Mouse (Mus musculus) heart, postnatal 4 days (tissue): Measurements from ENCODE around the gene 1700122O11Rik. TPM values are rescaled to one million over a fixed set of nuclear protein-coding genes. Genes with fewer than 3 reads are reported as not detected.
A peak's percentile ranks its signal among the peaks of the same experiment; 100 is the strongest.

Experiments
- DNase-seq: peaks from one replicate; pipeline ENCODE4 v3.0.0; 2021
- total RNA-seq, 2 experiments: library from RNA; stranded (reverse); gene quantifications; 2 replicates each; pipeline ENCODE4 v1.2.3; 2021

1700122O11Rik gene
- not detected for total RNA-seq

- no peak for DNase-seq
Observed at GRCm38 (mm10) chr17:48038193-48038592, at the start of gene 1700122O11Rik. TSS of gene 1700122O11Rik (minus strand) at chr17:48038293.

- no peak for DNase-seq
Observed at GRCm38 (mm10) chr17:48080626-48081025, 42.5 kb upstream of the 1700122O11Rik start.

- no peak for DNase-seq
Observed at GRCm38 (mm10) chr17:48067729-48068128, 29.6 kb upstream of the 1700122O11Rik start.

- no peak for DNase-seq
Observed at GRCm38 (mm10) chr17:48067083-48067614, 29.1 kb upstream of the 1700122O11Rik start.

DNA sequence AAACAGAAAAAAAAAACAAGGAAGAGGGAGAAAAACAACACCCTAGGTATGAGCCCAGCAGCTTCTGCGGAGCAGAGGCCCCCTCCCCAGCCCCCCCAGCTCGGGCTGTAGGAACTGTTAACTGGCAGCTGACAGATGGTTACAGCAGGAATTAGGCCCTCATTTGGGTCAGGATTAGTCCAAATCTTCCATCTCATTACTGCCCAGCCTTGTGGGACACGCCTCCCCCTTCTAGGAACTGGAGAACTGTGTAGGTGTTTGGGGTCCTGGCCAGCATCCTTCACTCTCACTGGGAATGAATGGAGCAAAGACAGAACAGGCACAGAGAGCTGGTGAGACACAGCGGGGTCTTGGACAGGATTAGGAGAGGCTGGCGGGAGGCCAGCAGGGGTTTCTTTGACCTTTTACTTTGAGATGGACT is 27.0 kb upstream of the 1700122O11Rik start:
- DNase-seq, result no peak

GRCm38 (mm10) chr17:48064196-48064843 is 26.2 kb upstream of the 1700122O11Rik start:
- DNase-seq, result no peak

DNA sequence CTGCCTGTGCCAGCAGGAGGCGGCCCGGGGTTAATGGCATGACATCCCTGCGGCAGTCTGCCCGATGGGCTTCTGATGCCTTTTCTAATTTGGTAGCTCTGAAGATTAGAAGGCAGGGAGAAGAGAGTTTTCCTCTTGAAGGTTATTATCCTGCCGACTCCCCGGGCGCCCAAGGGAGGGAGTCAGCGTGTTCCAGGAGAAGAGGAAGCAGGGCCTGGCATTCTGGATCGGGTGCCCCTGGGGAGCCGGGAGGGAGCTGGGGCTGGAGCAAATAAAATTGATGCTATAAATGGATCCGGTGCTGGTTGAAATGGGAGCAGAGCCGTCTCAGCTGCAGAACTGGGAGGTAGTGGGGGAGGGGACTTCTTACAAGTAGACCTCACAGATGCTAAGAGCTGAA is 19.3 kb upstream of the 1700122O11Rik start:
- peak; percentile 32 for DNase-seq

DNA sequence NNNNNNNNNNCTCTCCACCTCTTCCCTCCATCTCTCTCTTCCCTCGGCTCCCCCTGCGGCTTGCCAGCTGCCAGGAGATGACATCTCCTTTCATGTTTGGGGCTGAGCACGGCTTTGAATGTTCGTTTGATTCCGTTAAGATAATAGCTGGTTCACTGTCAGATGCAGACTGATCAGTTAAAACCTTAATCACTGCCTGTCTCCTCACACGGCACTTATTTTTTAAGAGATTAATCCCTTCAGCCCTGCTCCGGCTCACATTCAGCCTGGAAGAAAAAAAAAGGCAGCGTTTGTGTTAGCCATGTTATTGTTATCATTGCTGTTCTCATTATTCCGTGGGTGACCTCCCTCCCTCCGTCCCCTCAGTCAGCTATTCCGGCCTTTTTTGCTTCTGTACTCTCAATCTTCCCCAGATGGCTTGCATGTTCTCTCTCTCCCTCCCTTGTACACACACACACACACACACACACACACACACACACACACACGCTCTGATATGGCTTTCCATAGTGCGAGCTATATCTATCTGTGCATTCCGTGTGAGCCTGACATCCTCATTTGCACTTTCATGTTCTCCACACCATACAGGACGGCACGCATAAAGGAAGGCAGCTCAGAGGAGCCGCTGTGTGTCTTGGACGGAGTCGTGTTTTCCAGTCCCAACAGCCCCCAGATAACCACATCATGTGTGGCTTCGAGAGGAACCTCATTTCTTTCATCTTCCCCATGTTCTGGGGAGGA is 17.2 kb upstream of the 1700122O11Rik start:
- no peak for DNase-seq

- DNase-seq, result no peak
Observed at GRCm38 (mm10) chr17:48053646-48054045, 15.6 kb upstream of the 1700122O11Rik start.

GRCm38 (mm10) chr17:48052338-48053067 is 14.4 kb upstream of the 1700122O11Rik start:
- DNase-seq, result no peak

GRCm38 (mm10) chr17:48051638-48052337 is 13.7 kb upstream of the 1700122O11Rik start:
- DNase-seq, result no peak

GRCm38 (mm10) chr17:48045631-48046030 is 7.5 kb upstream of the 1700122O11Rik start:
- DNase-seq, result peak; percentile 88

DNA sequence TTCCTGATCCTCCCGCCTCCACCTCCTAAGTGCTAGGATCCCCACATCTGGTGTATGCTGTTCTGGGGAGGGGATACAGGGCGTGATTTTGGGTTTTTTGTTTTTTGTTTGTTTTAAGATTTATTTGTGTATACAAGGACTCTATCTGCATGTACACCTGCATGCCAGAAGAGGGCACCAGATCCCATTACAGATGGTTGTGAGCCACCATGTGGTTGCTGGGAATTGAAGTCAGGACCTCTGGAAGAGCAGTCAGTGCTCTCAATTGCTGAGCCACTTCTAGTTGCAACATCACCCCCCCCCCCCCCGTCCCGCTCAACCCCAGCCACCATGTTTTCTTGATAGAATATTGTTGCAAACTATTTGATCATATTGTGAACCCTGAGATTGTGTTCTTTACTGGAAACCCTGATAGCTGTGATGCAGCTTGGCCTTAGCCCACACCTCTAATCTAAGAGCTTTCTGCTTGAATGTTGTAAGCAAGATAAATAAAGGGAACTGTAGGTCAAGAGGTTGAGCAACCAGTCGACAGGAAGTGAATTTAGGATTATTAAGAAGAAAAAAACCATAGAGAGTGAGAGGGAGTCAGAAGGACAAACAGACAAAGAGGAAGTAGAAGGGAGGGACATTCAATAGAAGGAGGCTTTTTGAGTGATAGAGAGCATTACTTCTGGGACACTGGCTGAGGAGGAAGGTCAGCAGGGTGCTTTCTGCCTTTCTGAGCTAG is 5.2 kb upstream of the 1700122O11Rik start:
- DNase-seq, result no peak

DNA sequence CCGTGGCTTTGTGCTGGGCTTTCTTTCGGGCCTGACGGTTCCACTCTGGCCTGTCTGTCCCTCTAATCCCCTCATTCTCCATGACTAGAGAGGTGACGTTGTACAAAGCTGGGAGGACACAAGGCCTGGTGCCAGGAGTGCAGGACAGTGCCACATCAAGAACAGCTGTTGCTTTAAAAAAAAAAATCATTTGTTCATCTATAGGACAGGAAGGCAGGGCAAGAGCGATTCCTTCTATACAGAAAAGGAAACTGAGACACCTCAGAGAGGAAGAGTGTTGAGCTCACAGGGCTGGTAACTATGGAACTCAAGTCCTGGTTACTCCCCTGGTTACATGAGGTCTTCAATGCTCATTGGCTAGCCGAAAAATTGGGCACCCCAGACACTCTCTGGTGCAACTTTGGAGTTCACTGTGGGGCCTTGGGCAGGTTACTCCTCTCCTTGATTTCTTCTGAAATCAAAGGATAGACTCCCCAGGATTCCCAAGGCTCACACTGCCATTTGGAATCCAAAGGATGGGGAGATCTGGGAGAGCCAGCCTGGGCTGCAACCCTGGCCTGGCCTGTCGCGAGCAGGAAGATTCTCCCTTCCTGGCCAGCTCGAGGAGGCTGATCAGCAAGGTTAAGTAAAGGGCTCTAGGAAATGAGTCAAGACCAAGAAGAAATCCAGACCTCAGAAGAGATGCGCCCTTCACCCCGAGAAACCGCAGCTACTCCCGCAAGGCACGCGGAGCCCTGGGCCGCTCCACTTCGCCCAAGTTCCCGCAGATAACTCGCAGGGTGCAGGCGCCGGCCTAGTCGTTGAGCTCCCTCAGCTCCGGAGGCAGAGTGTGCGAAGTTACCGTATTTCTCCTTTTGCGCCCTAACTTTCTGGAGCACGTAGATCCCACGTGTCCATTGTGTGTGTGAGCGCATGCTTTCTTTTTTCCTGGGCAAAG is 3.5 kb upstream of the 1700122O11Rik start:
- DNase-seq, result peak; percentile 52

DNA sequence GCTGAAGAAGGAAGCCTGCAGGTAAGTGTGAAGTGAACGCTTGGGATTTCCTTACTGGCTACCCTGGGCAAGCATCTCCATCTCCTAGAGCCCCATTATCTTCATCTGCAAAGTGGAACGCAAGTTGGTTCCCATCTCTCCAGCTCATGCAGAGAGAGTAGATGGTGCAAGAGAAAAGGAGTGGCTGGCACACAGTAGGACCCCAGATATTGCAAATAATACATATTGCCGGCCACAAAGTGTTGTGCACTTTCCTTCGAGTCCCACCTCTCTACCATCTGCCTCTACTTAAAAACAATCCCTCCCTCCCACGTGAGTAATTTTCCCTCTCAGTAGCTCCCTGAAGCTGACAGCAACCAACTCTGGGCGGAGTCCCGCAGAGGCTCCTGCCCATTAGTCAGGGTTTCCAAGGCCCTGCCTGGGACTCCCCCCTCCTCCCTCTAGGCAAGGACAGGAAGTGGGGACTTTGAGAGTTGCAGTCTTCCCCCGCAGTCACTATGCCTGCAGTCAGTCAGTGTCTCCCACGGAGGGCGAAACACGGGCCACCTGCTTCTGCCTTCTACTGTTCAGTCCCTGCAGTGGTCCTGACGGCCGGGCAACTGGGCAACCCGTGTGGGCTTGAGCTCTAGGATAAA is 1.3 kb upstream of the 1700122O11Rik start:
- peak; percentile 72 for DNase-seq

DNA sequence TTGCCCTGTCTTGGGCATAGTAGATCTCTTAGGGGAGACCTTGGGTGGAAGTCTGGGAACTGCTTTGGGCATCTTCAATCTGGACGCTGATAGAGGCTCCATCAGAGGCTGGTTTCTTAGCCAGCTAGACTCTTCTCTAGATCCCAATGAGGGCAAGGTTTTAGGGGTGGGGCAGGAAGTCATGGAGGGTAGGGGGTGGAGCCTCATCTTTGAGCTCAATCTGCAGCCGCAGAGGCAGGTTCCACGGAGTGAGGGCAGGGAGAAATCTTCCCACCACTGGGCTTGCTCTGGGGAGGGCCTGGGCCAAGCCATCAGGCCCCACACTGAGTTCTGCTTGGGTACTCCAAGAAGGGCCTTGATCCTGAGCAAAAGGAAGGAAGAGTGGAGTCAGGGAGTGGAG is 1.2 kb downstream of the 1700122O11Rik start:
- no peak for DNase-seq

DNA sequence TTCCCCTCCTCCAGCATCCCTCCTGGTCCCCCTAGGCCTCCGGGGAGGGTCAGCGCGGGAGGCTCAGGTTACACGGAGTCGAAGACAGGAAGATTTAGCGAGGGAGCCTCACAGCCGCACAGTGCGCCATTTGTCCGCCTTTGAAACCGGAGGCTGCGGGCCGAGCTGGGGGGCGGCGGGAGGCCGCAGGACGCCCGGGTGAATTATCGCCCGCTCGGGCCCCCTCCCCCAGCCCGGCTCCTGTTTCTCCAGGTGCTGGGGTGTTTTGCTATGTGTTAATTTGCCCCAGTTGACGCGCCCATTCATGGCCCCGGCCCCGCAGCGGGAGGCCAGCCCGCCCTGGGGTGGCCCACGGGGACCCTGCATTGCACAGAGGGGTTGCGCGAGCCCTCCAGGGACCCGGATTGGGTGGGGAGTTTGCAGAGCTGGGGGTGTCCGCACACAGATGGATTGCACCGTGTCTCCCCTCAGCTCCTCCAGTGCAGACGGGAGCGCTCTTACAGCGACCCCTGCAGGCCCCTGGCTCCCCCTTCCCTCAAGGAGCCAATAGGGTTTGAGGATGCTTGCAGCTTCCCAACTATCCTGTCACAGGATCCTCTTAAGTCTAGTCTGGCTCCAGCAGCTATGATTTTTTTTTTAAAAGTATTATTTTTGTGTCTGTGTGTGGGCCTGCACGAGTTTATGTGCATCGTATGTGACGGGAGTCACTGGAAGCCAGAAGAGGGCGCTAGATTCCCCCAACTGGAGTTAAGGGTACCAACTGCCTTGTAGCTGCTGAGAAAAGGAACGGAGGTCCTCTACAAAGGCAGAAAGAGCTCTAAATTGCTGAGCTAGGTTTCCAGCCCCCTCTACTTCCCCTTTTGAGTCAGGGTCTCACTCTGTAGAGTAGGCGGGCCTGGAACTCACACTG is 6.3 kb downstream of the 1700122O11Rik start:
- peak; percentile 49 for DNase-seq

DNA sequence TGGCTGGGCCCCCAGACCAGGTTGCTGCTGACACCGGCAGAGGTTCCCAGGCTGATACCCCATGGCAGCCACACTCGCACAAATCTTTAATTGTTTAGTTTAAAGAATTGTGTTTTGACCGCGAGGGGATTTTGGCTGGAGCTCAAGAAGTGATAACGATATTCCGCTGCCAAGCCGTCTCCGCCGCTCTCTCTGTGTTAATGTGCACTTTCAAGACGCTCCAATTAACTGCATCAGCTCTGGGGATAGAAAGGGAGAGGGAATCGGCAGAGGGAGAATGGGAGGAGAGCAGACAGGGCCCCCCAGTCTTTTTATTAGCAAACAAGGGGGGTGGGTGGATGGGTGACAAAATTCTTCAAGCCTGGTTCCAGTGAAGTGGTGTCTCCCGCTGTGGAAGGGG is 8.9 kb downstream of the 1700122O11Rik start:
- peak; percentile 47 for DNase-seq

- peak; percentile 59 for DNase-seq
Observed at GRCm38 (mm10) chr17:48028250-48028649, 9.8 kb downstream of the 1700122O11Rik start.
